Mouse (Mus musculus) cerebellum, adult 2 months (tissue): ENCODE measurements at regions not wholly inside any gene's neighbourhood (a gene's known extent, or its start where the extent isn't known, plus 50 kb on each side); places are given as distances from the start of the nearest gene placed in this dataset.
"Not testable (repeated sequence)": the region's sequence is repeated elsewhere in the genome, so short reads cannot be mapped to it uniquely, and the experiment has no call there.

ENCODE experiments used
- DNase-seq, 2 experiments: peaks; one replicate each; pipeline ENCODE4 v3.0.0; 2021
- H3K27ac ChIP-seq: fragments of 200-500 bp; 2 replicates; pipeline ENCODE4 v1.5.1; 2012; ENCODE audit warnings: low read length, control low read depth, inconsistent platforms; ENCODE audit not compliant: insufficient read depth
- H3K27me3 ChIP-seq: fragments of 200-500 bp; 2 replicates; pipeline ENCODE4 v1.6.1; 2012; ENCODE audit warnings: inconsistent platforms, mild to moderate bottlenecking, low read length, moderate library complexity; ENCODE audit not compliant: control insufficient read depth, insufficient read depth
- H3K4me1 ChIP-seq: fragments of 200-500 bp; 2 replicates; pipeline ENCODE4 v1.6.1; 2011; ENCODE audit warnings: low read length; ENCODE audit not compliant: control insufficient read depth, insufficient read depth
- H3K4me3 ChIP-seq: fragments of 200-500 bp; replicated peaks from 2 replicates; pipeline ENCODE3; 2011; ENCODE audit warnings: mild to moderate bottlenecking, low read depth, low read length, control low read depth; ENCODE audit not compliant: insufficient read depth
- CTCF ChIP-seq: fragments of 200-500 bp; IDR thresholded peaks from 2 replicates; pipeline ENCODE4 v1.5.1; 2011; ENCODE audit warnings: low read depth, mild to moderate bottlenecking, control low read depth, low read length, moderate library complexity, borderline replicate concordance; ENCODE audit not compliant: insufficient read depth
- POLR2A ChIP-seq: fragments of 200-500 bp; IDR thresholded peaks from 2 replicates; pipeline ENCODE4 v1.6.1; 2011; ENCODE audit warnings: low read length, control low read depth, borderline replicate concordance; ENCODE audit not compliant: insufficient read depth
- WGBS: fragments of 180-500 bp; shearing (Covaris S2); methylation state at CpG from one replicate; pipeline ENCODE4 v1.1.7; 2018; 5-methylcytosine and 5-hydroxymethylcytosine counted together

DNA sequence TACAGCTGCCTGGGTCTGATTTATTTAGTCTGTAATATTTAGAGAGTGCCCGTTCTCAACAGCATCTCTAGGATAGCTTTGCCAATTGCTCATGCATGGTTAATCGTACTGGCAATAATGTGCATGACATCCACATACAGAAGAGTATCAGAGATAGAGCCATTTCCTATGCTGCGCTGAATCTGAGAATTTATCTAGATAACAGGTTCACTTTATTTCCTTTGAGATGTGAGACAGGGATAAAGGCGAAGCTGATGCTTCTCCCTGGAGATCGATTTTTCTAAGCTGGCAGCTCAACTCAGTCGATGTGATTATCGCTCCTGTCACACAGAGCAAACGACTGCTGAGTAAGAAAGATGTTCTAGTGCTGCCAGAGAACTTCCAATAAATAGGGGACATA is 416.7 kb upstream of the Oprm1 start:
- no peaks in the 10 kb centered on the region for H3K27me3 ChIP-seq
- H3K27ac ChIP-seq: no peak overlapping the region
- DNase-seq: no peak
- TF ChIP-seq POLR2A (no peak), CTCF (no peak)
- no peak overlapping the region for H3K4me3 ChIP-seq
- WGBS: 42% methylated on average over 8 of the region's 8 CpGs
- H3K4me1 ChIP-seq: no peaks in the 10 kb centered on the region

DNA sequence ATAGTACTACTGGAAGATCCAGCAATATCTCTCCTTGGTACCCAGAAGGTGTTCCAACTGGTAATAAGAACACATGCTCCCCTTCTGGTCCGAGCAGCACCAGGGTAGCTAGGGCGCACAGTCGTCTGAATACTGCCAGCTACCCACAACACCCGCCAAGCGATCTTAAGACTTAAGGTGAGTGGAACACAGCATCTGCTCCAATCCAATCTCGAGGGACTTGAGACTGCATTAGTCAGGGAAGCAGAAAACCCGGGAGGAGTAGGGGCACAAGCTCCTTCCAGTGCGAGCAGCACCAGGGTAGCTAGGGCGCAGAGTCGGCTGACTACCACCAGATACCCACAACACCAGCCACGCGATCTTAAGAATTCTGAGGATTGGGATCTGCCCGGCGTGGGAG is 409.1 kb upstream of the Oprm1 start:
- H3K27me3 ChIP-seq, H3K4me3 ChIP-seq, DNase-seq, H3K4me1 ChIP-seq, H3K27ac ChIP-seq: not testable (repeated sequence)
- 88% methylated on average over 14 of the region's 14 CpGs for WGBS

DNA sequence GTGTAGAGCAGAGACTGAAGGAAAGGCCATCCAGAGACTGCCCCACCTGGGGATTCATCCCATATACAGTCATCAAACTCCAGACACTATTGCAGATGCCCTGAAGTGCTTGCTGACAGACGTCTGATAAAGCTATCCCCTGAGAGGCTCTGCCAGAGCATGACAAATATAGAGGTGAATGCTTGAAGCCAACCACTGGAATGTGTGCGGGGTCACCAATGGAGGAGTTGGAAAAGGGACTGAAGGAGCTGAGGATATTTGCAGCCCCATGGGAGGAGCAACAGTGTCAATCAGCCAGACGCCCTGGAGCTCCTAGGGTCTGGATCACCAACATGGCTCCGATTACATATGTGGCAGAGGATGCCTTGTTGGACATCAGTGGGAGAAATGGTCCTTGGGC is 392.1 kb upstream of the Oprm1 start:
- Histone ChIP-seq H3K27me3 (no peaks in the 10 kb centered on the region), H3K27ac (no peak overlapping the region), H3K4me1 (no peaks in the 10 kb centered on the region), H3K4me3 (no peak overlapping the region)
- DNase-seq: no peak
- 67% methylated on average over 4 of the region's 4 CpGs for WGBS
- TF ChIP-seq CTCF (no peak), POLR2A (no peak)

DNA sequence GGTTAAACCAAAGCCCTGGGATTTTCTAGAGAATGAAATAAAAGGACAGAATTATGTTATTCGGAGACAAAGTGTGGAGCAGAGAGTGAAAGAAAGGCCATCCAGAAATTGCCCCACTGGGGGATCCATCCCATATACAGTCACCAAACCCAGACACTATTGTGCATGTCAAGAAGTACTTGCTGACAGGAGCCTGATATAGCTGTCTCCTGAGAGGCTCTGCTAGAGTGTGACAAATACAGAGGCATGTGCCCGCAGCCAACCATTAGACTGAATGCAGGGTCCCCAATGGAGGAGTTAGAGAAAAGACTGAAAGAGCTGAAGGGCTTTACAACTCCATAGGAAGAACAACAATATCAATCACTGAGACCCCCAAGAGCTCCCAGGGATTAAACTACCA is 386.6 kb upstream of the Oprm1 start:
- WGBS: 86% methylated on average over 2 of the region's 2 CpGs
- DNase-seq: no peak
- Histone ChIP-seq H3K4me3 (no peak overlapping the region), H3K27ac (no peak overlapping the region), H3K27me3 (no peaks in the 10 kb centered on the region), H3K4me1 (no peaks in the 10 kb centered on the region)
- no peak for TF ChIP-seq POLR2A
- TF ChIP-seq CTCF: no peak

DNA sequence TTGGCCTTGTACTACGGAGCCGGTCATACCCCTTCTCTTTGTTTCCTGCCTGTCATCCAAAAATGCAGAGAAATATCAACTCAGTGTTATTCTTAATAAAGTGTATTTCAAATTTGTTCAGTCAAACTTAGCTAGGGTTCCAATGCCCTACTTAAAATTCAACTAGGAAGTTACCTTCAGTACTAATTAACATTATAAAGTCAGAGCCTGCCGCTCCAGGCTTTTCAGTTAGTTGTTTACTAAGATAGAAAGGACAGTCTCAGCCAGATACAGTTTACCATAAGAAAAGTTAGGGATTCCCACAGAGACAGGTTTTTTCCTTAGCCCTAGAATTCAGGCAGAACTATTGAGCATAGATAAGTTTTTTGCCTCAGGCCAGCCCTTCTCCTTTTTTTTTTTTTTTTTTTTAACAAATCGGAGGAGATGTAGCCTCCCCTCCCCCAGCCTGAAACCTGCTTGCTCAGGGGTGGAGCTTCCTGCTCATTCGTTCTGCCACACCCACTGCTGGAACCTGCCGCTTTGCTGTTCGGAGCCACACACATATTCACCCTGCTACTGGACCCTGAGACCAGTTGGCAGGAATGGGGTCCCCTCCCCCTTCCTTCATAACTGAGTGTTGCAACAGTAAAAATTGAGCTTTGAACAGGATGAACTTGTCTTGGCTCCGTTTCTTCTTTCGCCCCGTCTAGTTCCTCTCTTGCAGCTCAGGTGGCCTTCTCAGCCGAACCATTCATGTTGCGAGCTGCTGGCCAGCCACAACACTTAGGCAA is 340.8 kb upstream of the Oprm1 start:
- H3K27me3 ChIP-seq, H3K27ac ChIP-seq, DNase-seq, H3K4me1 ChIP-seq, H3K4me3 ChIP-seq: not testable (repeated sequence)
- WGBS: 78% methylated on average over 12 of the region's 12 CpGs

DNA sequence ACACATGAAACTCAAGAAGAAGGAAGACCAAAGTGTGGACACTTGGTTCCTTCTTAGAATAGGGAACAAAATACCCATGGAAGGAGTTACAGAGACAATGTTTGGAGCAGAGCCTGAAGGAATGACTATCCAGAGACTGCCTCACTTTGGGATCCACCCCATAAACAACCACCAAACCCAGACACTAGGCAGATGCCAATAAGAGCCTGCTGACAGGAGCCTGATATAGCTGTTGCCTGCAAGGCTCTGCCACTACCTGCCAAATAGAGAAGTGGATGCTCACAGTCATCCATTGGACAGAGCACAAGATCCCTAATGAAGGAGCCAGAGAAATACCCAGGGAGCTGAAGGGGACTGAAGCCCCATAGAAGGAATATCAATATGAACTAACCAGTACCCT is 340.1 kb upstream of the Oprm1 start:
- not testable (repeated sequence) for H3K4me3 ChIP-seq, DNase-seq, H3K27ac ChIP-seq, H3K27me3 ChIP-seq, H3K4me1 ChIP-seq

DNA sequence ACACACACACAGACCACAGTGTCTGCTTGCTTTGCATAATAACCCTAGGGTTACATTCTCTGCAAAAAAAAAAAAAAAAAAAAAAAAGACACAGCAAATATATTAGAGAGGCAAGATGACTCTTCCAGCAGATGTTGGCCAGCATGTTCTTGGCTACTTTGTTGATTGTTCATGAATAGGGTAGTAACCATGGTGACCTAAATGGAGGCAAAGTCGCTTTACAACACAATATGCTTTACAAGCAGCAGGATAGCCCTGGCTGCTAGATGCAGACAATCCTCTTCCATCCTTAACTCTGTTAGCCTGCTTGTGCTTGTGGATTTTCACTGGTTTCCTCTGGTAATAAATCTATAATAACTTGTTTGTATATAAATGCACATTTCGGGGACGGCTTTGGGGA is 292.5 kb upstream of the Oprm1 start:
- no peak for DNase-seq
- WGBS: 64% methylated on average over 3 of the region's 3 CpGs
- no peak overlapping the region for H3K27ac ChIP-seq
- no peaks in the 10 kb centered on the region for H3K27me3 ChIP-seq
- H3K4me1 ChIP-seq: no peaks in the 10 kb centered on the region
- no peak overlapping the region for H3K4me3 ChIP-seq
- no peak for TF ChIP-seq POLR2A
- TF ChIP-seq CTCF: no peak

DNA sequence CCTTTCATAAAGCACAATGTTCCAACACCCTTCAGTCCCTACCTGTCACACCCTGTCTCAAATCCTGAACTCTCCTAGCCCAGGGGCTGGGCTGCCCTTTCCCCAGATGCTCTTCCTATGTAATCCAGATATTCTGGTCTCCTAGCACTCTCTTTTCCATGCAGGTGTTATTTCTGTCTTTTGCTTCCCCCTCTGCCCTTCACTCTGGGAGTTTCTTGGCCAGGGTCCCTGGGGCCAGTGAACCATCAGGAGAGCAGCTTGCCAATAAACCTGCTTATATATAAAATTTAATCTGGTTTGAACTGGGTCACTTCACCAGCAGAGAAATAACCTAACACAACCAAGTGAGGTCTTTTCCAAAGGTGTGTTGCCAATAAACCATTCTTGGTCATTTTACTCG is 278.0 kb upstream of the Oprm1 start:
- Histone ChIP-seq H3K27me3 (no peaks in the 10 kb centered on the region), H3K4me1 (0 out of 2 replicates have a peak, but pooled peaks cover 6% of the 10 kb centered on the region), H3K27ac (no peak overlapping the region), H3K4me3 (no peak overlapping the region)
- TF ChIP-seq POLR2A: no peak
- no peak for TF ChIP-seq CTCF
- no peak for DNase-seq
- 6% methylated on average over 1 of the region's 1 CpGs for whole genome bisulfite sequencing

DNA sequence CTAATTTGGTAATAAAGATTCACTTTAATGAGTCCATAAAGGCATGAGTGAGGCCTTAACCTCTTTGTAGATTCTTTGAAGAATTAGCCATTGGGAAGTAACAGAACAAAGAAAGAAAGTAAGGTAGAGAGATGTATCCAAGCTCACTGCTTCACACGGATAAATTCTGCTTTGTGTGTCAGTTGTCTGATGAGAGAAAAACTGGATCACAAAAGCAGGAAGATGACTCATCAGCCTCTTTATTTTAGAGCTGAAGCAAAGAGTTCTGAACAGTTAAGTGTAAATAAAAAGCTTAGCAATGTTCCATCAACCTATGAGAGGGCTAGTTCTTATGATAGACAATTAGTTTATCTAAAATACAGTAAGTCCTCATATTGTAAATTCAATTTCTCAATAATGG is 269.7 kb upstream of the Oprm1 start:
- TF ChIP-seq POLR2A (no peak), CTCF (no peak)
- WGBS: 51% methylated on average over 1 of the region's 1 CpGs
- no peak for DNase-seq

More for the DNA sequence above, 269.7 kb upstream of the Oprm1 start:
- Histone ChIP-seq H3K4me3 (no peak overlapping the region), H3K27ac (no peak overlapping the region), H3K4me1 (peaks cover 4% of the 10 kb centered on the region; the same call in 1 of the 2 replicates), H3K27me3 (no peaks in the 10 kb centered on the region)
